Mouse (Mus musculus) kidney, embryonic 16.5 days (tissue): Measurements from ENCODE around the gene Ddx25. TPM values are rescaled to one million over a fixed set of nuclear protein-coding genes. Genes with fewer than 3 reads are reported as not detected.
A peak's percentile ranks its signal among the peaks of the same experiment; 100 is the strongest.

Experiments used
- ATAC-seq: fragments of 200-750 bp; cut with Nextera tagmentation; 2 replicates; pipeline ENCODE4 v1.8.0; 2017; ENCODE audit warnings: moderate TSS enrichment; ENCODE audit not compliant: low FRiP score, low TSS enrichment
- H3K27ac ChIP-seq: fragments of 300-500 bp; sonication (generic); 2 replicates; pipeline ENCODE4 v1.5.1; 2014; ENCODE audit warnings: low read length
- H3K27me3 ChIP-seq: fragments of 300-500 bp; sonication (generic); 2 replicates; pipeline ENCODE4 v1.6.1; 2014; ENCODE audit warnings: low read length, control low read depth, mixed read lengths; ENCODE audit not compliant: insufficient read depth
- H3K36me3 ChIP-seq: fragments of 300-500 bp; sonication (generic); 2 replicates; pipeline ENCODE4 v1.6.1; 2014; ENCODE audit warnings: low read length, control low read depth, mixed read lengths; ENCODE audit not compliant: insufficient read depth
- H3K4me1 ChIP-seq: fragments of 300-500 bp; sonication (generic); 2 replicates; pipeline ENCODE4 v1.6.1; 2014; ENCODE audit warnings: low read length, control low read depth, mixed read lengths; ENCODE audit not compliant: insufficient read depth
- H3K4me2 ChIP-seq: fragments of 300-500 bp; sonication (generic); replicated peaks from 2 replicates; pipeline ENCODE4 v1.6.1; 2014; ENCODE audit warnings: low read depth, low read length
- H3K4me3 ChIP-seq: fragments of 300-500 bp; sonication (generic); 2 replicates; pipeline ENCODE4 v1.5.1; 2014; ENCODE audit warnings: mild to moderate bottlenecking, low read length
- H3K9ac ChIP-seq: fragments of 300-500 bp; sonication (generic); replicated peaks from 2 replicates; pipeline ENCODE4 v1.6.1; 2014; ENCODE audit warnings: low read length
- H3K9me3 ChIP-seq: fragments of 300-500 bp; sonication (generic); 2 replicates; pipeline ENCODE4 v1.6.1; 2016; ENCODE audit warnings: low read length, control low read depth
- WGBS: fragments of 180-500 bp; shearing (Covaris S2); extraction: QIAGEN DNeasy Blood & Tissue Kit; methylation state at CpG from one replicate; pipeline ENCODE4 v1.1.7; 2014; 5-methylcytosine and 5-hydroxymethylcytosine counted together
- polyA plus RNA-seq: library from polyadenylated mRNA; unstranded; fragments of >200 nt; fragmentation: Nextera tagmentation; extraction: Ambion mirVana; gene quantifications from 2 replicates; pipeline ENCODE4 v1.2.1, GENCODE M21; 2015

Gene Ddx25
- polyA plus RNA-seq, 1 experiment from 2014 or later = 2.3 TPM

DNA sequence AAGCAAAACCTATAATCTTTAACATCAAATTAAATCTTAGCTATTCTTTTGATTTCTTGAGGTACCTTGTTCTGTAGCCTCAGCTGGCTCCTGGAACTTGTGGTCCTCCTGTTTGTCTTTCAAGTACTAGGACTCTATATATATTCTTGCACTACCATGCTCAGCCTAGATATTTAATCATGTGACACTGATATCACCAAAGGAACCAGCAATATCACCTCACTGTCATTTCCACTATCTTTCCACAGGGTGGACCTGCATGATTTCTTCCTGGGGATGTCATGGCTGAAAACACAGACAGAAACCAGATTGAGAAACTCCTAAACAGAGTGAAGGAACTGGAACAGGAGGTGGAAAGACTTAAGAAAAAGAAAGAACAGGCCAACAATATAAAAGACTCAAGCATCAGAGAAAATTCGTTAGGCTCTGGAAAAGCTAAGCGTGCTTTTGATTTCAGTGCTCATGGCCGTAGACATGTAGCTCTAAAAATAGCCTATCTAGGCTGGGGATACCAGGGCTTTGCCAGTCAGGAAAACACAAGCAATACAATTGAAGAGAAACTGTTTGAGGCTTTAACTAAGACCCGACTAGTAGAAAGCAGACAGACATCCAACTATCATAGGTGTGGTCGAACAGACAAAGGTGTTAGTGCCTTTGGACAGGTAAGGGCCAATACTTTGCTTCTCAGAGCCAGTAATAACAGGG, 6.4 kb upstream of the Ddx25 start:
- Histone ChIP-seq H3K27ac (no peak overlapping the region), H3K27me3 (no peaks in the 10 kb centered on the region), H3K4me3 (no peak overlapping the region), H3K4me1 (peaks cover 19% of the 10 kb centered on the region), H3K9ac (no peak overlapping the region), H3K36me3 (peaks cover 41% of the 10 kb centered on the region), H3K9me3 (no peaks in the 10 kb centered on the region), H3K4me2 (no peak overlapping the region)
- WGBS = 90% methylated on average over 5 of the region's 5 CpGs
- no peak for ATAC-seq

DNA sequence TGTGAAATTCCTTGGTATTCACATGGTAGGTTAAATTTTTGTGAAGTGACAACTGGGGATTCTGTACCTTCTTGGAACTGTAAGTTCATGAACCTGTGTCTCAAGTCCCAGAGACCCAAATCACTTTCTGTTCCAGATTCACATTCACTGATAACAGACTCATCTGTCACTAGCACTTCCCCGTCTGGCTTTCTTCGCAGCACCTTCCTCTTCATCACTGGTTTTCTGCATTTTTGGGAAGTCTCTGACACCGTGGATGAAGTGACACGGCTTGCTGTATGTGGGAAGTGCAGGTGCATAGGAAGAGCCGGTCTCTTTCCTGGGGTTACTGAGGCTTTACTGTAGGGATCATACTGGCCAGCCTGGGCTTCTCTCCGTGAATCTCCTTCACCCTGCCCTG, 3.3 kb upstream of the Ddx25 start:
- 91% methylated on average over 6 of the region's 6 CpGs for WGBS
- no peak overlapping the region for H3K27ac ChIP-seq
- peaks cover 30% of the 10 kb centered on the region for H3K36me3 ChIP-seq
- no peak overlapping the region for H3K9ac ChIP-seq
- no peaks in the 10 kb centered on the region for H3K9me3 ChIP-seq
- H3K4me1 ChIP-seq = peaks cover 13% of the 10 kb centered on the region
- no peak overlapping the region for H3K4me2 ChIP-seq
- no peak overlapping the region for H3K4me3 ChIP-seq
- no peaks in the 10 kb centered on the region for H3K27me3 ChIP-seq
- ATAC-seq = no peak

DNA sequence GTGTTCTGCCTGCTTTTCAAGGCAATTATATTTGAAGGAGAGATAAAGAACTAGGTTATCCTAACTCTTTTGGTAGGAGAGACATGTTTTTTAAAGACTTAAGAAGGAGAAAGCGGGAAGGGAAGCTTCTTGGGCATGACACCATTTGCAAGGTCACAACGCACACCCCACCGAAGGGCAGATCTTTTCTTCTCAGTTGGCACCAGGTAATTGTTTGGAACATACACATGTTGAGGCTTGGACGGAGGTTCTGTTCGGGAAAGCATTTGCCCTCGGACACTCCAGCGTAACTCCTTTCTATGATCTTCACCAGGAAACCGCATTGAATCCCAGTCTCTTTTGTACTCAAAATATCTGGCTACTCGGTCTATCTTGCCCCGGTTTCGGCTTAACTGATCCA, 2.7 kb upstream of the Ddx25 start:
- no peak overlapping the region for H3K4me3 ChIP-seq
- ATAC-seq = no peak
- H3K27me3 ChIP-seq = no peaks in the 10 kb centered on the region
- H3K27ac ChIP-seq = no peak overlapping the region
- WGBS = 92% methylated on average over 11 of the region's 11 CpGs
- no peak overlapping the region for H3K9ac ChIP-seq
- peaks cover 13% of the 10 kb centered on the region for H3K4me1 ChIP-seq
- H3K9me3 ChIP-seq = no peaks in the 10 kb centered on the region
- H3K36me3 ChIP-seq = peaks cover 26% of the 10 kb centered on the region
- no peak overlapping the region for H3K4me2 ChIP-seq

DNA sequence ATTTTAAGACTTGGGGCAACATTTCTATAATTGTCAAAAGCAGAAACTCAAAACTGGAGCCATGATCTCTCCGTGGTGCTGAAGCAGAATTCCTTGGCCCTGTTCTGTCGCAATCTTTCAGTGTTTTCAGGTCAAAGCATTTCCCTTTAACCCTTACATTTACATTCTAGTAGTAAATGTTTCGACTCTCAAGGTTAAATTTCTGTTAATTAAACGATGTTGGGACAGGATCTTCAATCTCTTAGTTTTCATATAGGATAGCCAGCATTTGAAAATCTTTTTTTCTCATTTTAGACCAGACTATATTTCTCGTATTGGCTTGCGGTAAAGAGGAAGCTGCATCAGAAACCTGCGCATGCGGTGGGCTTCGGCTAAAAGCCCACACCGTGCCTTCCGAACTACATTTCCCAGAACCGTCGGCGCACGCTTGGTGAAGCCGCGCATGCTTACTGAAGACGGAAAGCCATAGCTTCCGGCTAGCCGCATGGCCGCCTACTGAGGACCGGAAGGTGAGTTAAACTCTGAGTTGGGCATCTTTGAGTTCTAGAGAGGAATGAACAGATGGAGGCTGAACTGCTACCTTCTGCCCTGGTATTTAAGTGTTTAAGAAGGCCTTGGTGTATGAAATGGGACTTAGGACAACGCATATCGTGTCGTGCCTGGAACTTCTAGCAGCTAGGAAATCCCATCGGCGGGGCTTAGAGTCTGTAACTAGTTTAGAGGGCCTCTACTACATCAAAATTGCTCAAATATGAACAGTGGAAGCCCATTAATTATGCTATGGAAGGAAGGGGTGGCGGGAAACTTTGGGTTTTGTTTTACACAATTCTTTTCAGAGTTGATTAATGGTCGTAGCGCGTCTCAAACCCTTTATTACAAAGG, 922 bp upstream of the Ddx25 start:
- peaks cover 13% of the 10 kb centered on the region for H3K4me1 ChIP-seq
- H3K4me3 ChIP-seq = peak overlapping the region; percentile 93
- peak; percentile 94 for ATAC-seq
- WGBS = 1% methylated on average over 31 of the region's 31 CpGs
- peak overlapping the region; percentile 77 for H3K9ac ChIP-seq
- no peaks in the 10 kb centered on the region for H3K9me3 ChIP-seq
- H3K4me2 ChIP-seq = peak overlapping the region; percentile 96
- no peaks in the 10 kb centered on the region for H3K27me3 ChIP-seq
- H3K36me3 ChIP-seq = peaks cover 10% of the 10 kb centered on the region; the same call in 1 of the 2 replicates
- H3K27ac ChIP-seq = peak overlapping the region; percentile 82

DNA sequence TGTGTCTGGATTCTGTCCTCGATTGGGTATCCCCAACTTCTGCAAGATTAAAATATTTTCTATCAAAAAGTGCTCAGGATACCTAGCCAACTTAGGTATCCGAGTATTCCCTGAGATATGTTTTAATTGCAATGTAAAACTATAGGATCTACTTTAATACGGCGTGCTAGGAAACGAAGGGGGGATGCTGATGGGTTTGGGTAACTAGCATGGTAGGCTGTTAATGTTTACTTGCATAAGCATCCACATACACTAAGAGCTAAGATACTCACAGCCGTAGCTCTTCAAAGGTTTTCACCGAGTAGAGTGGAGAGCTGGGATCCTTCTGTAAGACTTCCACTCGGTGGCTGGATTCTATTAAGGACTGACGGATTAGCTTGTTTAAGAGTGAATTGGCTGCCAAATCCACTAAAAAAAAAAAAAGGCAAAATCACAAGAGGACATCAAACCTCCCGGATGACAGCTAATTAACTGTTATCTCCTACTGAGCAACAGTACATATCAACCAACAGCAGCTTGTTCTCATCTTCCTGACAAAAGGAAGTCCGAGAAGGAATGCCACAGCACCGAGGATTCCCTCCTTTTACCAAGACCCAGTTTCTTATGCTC, 1.7 kb downstream of the Ddx25 start:
- H3K4me1 ChIP-seq = peaks cover 13% of the 10 kb centered on the region
- H3K4me3 ChIP-seq = no peak overlapping the region
- ATAC-seq = no peak
- no peak overlapping the region for H3K9ac ChIP-seq
- H3K27me3 ChIP-seq = no peaks in the 10 kb centered on the region
- H3K4me2 ChIP-seq = no peak overlapping the region
- no peaks in the 10 kb centered on the region for H3K9me3 ChIP-seq
- H3K27ac ChIP-seq = no peak overlapping the region
- 66% methylated on average over 12 of the region's 12 CpGs for WGBS
- H3K36me3 ChIP-seq = peaks cover 6% of the 10 kb centered on the region; the same call in 1 of the 2 replicates

DNA sequence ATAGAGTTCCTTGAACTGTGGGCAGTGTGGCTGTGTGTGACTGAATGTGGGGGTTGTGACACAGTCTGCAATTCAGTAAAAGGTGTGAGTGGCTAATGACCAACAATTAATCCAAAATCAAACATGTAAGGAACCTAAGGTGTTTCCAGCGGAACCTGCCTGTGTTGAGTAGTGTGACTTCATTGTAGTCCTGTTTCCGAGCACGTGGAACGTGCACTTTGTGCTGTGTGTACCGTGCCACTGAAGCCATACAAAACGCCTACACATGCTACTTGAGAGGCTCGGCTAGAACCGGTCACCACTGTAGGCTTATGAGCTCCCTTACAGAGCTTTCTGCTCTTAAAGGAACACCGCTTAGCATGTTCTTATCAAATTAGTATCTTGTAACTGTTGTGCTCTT, 9.9 kb downstream of the Ddx25 start:
- H3K36me3 ChIP-seq = no peaks in the 10 kb centered on the region
- H3K4me1 ChIP-seq = no peaks in the 10 kb centered on the region
- H3K27me3 ChIP-seq = no peaks in the 10 kb centered on the region
- no peak overlapping the region for H3K4me2 ChIP-seq
- H3K9me3 ChIP-seq = no peaks in the 10 kb centered on the region
- no peak overlapping the region for H3K27ac ChIP-seq
- no peak for ATAC-seq
- H3K9ac ChIP-seq = no peak overlapping the region
- 68% methylated on average over 9 of the region's 9 CpGs for WGBS
- no peak overlapping the region for H3K4me3 ChIP-seq

DNA sequence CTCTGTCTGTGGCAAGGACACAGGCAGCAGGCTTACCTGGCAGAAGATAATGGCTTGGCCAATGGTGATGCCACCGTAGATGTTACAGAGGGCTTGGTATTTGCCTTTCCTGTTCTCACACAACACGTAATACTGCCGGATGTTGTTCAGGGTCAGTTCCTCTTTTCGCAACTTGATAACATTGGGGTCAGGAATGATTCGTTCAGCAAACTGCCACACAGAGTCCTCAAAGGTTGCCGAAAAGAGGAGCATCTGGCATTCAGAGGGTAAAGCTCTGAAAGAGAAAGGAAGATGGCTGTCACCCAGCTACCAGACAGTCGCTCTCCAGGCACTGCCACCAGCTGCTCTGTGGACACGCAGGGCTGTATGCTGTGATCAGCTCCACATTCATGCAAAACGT, 11.6 kb downstream of the Ddx25 start:
- no peaks in the 10 kb centered on the region for H3K9me3 ChIP-seq
- 70% methylated on average over 9 of the region's 9 CpGs for WGBS
- H3K27me3 ChIP-seq = no peaks in the 10 kb centered on the region
- H3K27ac ChIP-seq = no peak overlapping the region
- ATAC-seq = no peak
- no peaks in the 10 kb centered on the region for H3K36me3 ChIP-seq
- no peaks in the 10 kb centered on the region for H3K4me1 ChIP-seq
- no peak overlapping the region for H3K4me2 ChIP-seq
- no peak overlapping the region for H3K9ac ChIP-seq
- H3K4me3 ChIP-seq = no peak overlapping the region

DNA sequence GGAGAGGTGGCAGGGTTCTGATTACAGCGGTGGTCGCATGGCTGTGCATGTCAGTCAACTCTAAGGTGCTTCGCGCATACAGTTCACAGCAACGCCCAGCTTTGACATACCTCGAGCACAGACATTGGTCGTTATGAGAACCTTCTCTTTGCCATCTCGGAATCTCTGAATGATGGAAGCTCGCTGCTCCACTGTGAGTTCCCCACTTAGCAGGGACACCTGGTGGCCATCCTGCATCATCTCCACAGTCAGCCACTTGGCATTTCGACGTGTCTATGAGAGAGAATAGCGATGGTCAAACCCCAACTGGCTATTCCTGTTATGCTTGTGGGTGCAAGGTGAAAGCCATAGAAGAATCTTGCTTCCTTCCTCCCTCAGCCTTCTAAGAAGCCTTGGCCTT, 12.6 kb downstream of the Ddx25 start:
- Histone ChIP-seq H3K27ac (no peak overlapping the region), H3K4me3 (no peak overlapping the region), H3K9me3 (no peaks in the 10 kb centered on the region), H3K27me3 (no peaks in the 10 kb centered on the region), H3K4me2 (no peak overlapping the region), H3K9ac (no peak overlapping the region), H3K36me3 (no peaks in the 10 kb centered on the region), H3K4me1 (no peaks in the 10 kb centered on the region)
- ATAC-seq = no peak
- 75% methylated on average over 12 of the region's 12 CpGs for WGBS

DNA sequence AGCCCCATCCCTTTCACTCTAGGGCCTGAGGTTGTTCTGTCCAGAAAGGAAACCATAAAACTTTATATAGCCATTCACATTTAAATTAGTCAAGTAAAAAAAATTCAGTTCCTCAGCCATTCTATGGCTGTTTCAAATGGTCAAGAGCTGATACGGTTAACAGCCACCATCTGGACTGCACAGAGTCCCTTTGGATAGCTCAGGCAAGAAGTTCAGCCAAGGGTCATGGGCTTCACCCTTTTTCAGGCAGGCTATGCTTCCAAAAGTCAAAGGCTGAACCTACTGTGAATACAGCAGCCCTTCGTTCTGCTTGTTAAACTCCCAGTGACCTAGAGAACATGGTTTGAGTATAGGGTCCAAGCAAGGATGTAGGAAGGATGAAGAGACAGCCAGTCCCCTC, 13.7 kb downstream of the Ddx25 start:
- WGBS = 40% methylated on average over 2 of the region's 2 CpGs
- no peak for ATAC-seq

More for the DNA sequence above, 13.7 kb downstream of the Ddx25 start:
- no peak overlapping the region for H3K9ac ChIP-seq
- no peaks in the 10 kb centered on the region for H3K4me1 ChIP-seq
- H3K27me3 ChIP-seq = no peaks in the 10 kb centered on the region
- no peak overlapping the region for H3K4me2 ChIP-seq
- H3K27ac ChIP-seq = no peak overlapping the region
- H3K36me3 ChIP-seq = no peaks in the 10 kb centered on the region
- H3K4me3 ChIP-seq = no peak overlapping the region
- no peaks in the 10 kb centered on the region for H3K9me3 ChIP-seq
